Mouse (Mus musculus) lung, postnatal 0 days (tissue): ENCODE data around the gene Neurl1b. TPM values are rescaled to one million over a fixed set of nuclear protein-coding genes. Genes with fewer than 3 reads are reported as not detected.

Experiments used
- ATAC-seq: fragments of 200-750 bp; cut with Nextera tagmentation; 2 replicates; pipeline ENCODE4 v1.8.0; 2017; ENCODE audit warnings: moderate library complexity
- DNase-seq: peaks from one replicate; pipeline ENCODE4 v3.0.0-alpha.2; 2016; ENCODE audit warnings: low spot score
- H3K27ac ChIP-seq: fragments of 300-500 bp; sonication (generic); 2 replicates; pipeline ENCODE4 v1.5.1; 2014; ENCODE audit warnings: antibody characterized with exemption, mild to moderate bottlenecking, low read length, mixed read lengths
- H3K27me3 ChIP-seq: fragments of 300-500 bp; sonication (generic); replicated peaks from 2 replicates; pipeline ENCODE4 v1.6.1; 2014; ENCODE audit warnings: low read length, mixed read lengths; ENCODE audit not compliant: insufficient read depth
- H3K36me3 ChIP-seq: fragments of 300-500 bp; sonication (generic); 2 replicates; pipeline ENCODE4 v1.6.1; 2014; ENCODE audit warnings: low read length, mixed read lengths; ENCODE audit not compliant: insufficient read depth
- H3K4me1 ChIP-seq: fragments of 300-500 bp; sonication (generic); 2 replicates; pipeline ENCODE4 v1.6.1; 2014; ENCODE audit warnings: antibody characterized with exemption, low read depth, low read length, mixed read lengths; ENCODE audit not compliant: insufficient read depth
- H3K4me2 ChIP-seq: fragments of 300-500 bp; sonication (generic); replicated peaks from 2 replicates; pipeline ENCODE4 v1.6.1; 2014; ENCODE audit warnings: low read depth, mild to moderate bottlenecking, low read length, moderate library complexity, mixed read lengths
- H3K4me3 ChIP-seq: fragments of 300-500 bp; sonication (generic); 2 replicates; pipeline ENCODE4 v1.5.1; 2014; ENCODE audit warnings: low read depth, low read length
- H3K9ac ChIP-seq: fragments of 300-500 bp; sonication (generic); replicated peaks from 2 replicates; pipeline ENCODE4 v1.6.1; 2014; ENCODE audit warnings: low read depth, mild to moderate bottlenecking
- H3K9me3 ChIP-seq: fragments of 300-500 bp; sonication (generic); 2 replicates; pipeline ENCODE4 v1.6.1; 2016; ENCODE audit warnings: low read length, mixed read lengths
- CTCF ChIP-seq: IDR thresholded peaks from 2 replicates; pipeline ENCODE4 v1.5.1; 2016; ENCODE audit warnings: antibody characterized with exemption, mild to moderate bottlenecking
- EP300 ChIP-seq: IDR thresholded peaks from 2 replicates; pipeline ENCODE4 v1.6.1; 2016; ENCODE audit warnings: antibody characterized with exemption, mild to moderate bottlenecking, control low read depth
- WGBS: fragments of 180-500 bp; shearing (Covaris S2); extraction: QIAGEN DNeasy Blood & Tissue Kit; methylation state at CpG from one replicate; pipeline ENCODE4 v1.1.7; 2014; 5-methylcytosine and 5-hydroxymethylcytosine counted together
- polyA plus RNA-seq: library from polyadenylated mRNA; unstranded; fragments of >200 nt; fragmentation: Nextera tagmentation; extraction: Ambion mirVana; gene quantifications from 2 replicates; pipeline ENCODE4 v1.2.1, GENCODE M21; 2015

The Neurl1b gene
- polyA plus RNA-seq, 1 experiment from 2014 or later = 0.98 TPM

DNA sequence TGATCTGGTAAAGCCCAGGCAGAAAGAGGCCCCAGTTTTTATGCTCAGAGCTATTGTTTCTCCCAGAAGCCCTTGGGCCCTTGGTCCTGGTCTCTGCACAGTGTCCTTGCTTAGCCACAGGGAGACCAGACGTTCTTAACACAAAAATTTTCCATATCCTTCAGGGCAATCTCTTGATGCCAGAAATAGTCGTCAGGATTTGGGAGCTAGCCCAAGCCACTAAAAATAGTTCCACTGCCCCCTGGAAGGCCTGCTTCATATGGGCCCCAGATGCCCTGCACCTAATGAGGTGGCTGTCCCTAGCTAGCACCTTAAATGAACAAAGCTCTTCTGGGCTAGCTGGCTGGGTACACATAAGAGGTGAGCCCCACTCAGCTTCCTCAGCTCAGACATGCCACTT, 76.3 kb downstream of the Neurl1b start:
- H3K27ac ChIP-seq = no peak overlapping the region
- ATAC-seq (no peak), DNase-seq (peak; percentile 33)
- no peak for TF ChIP-seq CTCF
- TF ChIP-seq EP300 = no peak
- H3K36me3 ChIP-seq = no peaks in the 10 kb centered on the region
- 39% methylated on average over 2 of the region's 2 CpGs for WGBS
- no peak overlapping the region for H3K4me2 ChIP-seq
- H3K9me3 ChIP-seq = no peaks in the 10 kb centered on the region
- no peak overlapping the region for H3K4me3 ChIP-seq
- peaks cover 9% of the 10 kb centered on the region; the same call in 1 of the 2 replicates for H3K4me1 ChIP-seq
- no peak overlapping the region for H3K9ac ChIP-seq
- no peaks in the 10 kb centered on the region for H3K27me3 ChIP-seq

DNA sequence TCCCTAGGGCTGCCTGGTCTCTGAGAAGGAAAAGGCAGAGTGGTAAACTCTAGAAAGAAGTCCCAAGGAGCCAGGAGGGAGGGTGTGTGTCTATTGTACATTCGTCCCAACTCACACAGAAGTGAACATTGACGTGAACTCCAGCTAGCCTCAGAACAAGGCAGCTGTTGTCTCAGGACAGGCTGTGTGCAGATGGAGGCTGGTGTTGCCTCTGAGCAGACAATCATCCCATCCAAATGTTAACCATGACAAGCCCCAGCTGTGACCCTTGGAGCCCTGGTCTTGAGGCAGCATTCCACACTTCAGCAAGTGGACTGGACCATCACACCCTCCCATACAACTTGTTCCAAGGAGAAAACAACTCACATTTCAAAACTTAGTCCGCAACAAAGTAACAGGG, 77.6 kb downstream of the Neurl1b start:
- peak; percentile 79 for DNase-seq
- Histone ChIP-seq H3K9ac (no peak overlapping the region), H3K27me3 (no peaks in the 10 kb centered on the region), H3K36me3 (no peaks in the 10 kb centered on the region), H3K4me1 (peaks cover 11% of the 10 kb centered on the region; the same call in 1 of the 2 replicates), H3K27ac (0 out of 2 replicates have a peak overlapping the region, but pooled peaks have one; percentile 14), H3K4me3 (no peak overlapping the region), H3K9me3 (no peaks in the 10 kb centered on the region), H3K4me2 (no peak overlapping the region)
- TF ChIP-seq EP300 (peak; percentile 19; the same call in 1 of the 2 replicates), CTCF (no peak)
- peak; percentile 64 for ATAC-seq
- 82% methylated on average over 3 of the region's 3 CpGs for WGBS

DNA sequence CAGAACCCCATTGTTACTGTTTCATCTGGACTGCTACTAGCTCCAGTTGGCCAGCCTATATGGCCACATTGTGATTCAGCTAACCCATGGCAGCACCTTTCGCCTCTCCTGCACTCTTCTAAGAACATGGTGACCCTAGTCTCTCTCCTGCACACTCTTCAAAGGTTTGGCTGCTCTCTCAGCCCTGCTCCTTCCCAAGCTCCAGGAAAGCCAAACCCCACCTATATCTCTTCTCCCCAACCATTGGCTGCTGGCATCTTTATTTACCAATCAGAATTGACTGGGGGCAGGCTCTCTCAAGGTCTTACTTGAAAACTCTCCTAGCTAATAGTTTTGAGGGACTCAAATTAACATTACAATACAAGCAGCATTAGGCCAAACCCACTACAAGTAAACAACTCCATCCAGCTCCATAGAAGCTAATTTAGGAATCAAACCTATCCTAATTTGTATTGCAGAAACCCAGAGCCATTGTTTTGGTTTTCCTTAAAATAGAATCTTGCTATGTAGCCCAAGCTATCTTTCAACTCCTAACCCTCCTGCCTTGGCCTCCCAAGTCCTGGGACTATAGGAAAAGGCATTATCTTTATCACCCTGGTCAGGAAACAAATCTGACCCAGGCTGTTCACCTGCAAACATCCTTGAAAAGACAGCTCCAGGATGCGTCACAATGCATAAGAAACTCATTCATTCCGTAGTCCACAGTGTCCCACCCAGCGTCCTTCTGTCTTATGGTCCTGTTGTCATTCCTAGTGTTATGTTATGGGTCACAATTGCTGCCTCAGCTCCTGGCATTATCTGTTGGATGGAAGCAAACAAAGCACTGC, 80.2 kb downstream of the Neurl1b start:
- no peaks in the 10 kb centered on the region for H3K27me3 ChIP-seq
- H3K36me3 ChIP-seq = no peaks in the 10 kb centered on the region
- no peak overlapping the region for H3K27ac ChIP-seq
- no peak for ATAC-seq
- no peak overlapping the region for H3K4me3 ChIP-seq
- no peak for DNase-seq
- 75% methylated on average over 4 of the region's 4 CpGs for WGBS
- no peak for TF ChIP-seq CTCF
- TF ChIP-seq EP300 = no peak
- H3K4me1 ChIP-seq = peaks cover 5% of the 10 kb centered on the region; the same call in 1 of the 2 replicates
- no peak overlapping the region for H3K4me2 ChIP-seq
- no peak overlapping the region for H3K9ac ChIP-seq
- H3K9me3 ChIP-seq = no peaks in the 10 kb centered on the region

Other genes with a start within 250 kb of the Neurl1b start
- gene Pdia2, start 215.7 kb upstream of the Neurl1b start, polyA plus RNA-seq = 0.40 and 0.49 TPM in 2 replicates
- gene Rgs11, start 211.9 kb upstream of the Neurl1b start, polyA plus RNA-seq = 11.8 and 12.0 TPM in 2 replicates
- gene Arhgdig, start 207.0 kb upstream of the Neurl1b start, polyA plus RNA-seq = 22.9 and 23.8 TPM in 2 replicates
- gene Fam234a, start 170.6 kb upstream of the Neurl1b start, polyA plus RNA-seq = 71.2 and 71.8 TPM in 2 replicates
- gene Luc7l, start 161.9 kb upstream of the Neurl1b start, polyA plus RNA-seq = 42.2 and 46.6 TPM in 2 replicates
- gene Ergic1, start 146.7 kb downstream of the Neurl1b start, polyA plus RNA-seq = 47.9 and 50.6 TPM in 2 replicates
- gene Dusp1, start 147.3 kb downstream of the Neurl1b start, polyA plus RNA-seq = 68.4 and 79.3 TPM in 2 replicates
- gene Atp6v0e, start 248.4 kb downstream of the Neurl1b start, polyA plus RNA-seq = 330 and 382 TPM in 2 replicates